Mouse (Mus musculus) kidney, postnatal 4 days (tissue): ENCODE data around the gene Atmin.

Source experiments
- DNase-seq, 2 experiments: peaks; one replicate each; pipeline ENCODE4 v3.0.0; 2021; ENCODE audit warnings: mixed read lengths in 2 of 2

Atmin gene

GRCm38 (mm10) chr8:116951778-116952177 lies 8.6 kb downstream of the Atmin start:
- DNase-seq = no peak

GRCm38 (mm10) chr8:116952428-116952827 lies 9.2 kb downstream of the Atmin start:
- DNase-seq = no peak

GRCm38 (mm10) chr8:116954415-116954814 lies 11.2 kb downstream of the Atmin start:
- DNase-seq = no peak

GRCm38 (mm10) chr8:116969531-116969930 lies 26.3 kb downstream of the Atmin start:
- no peak for DNase-seq

GRCm38 (mm10) chr8:116975066-116975465 lies 31.9 kb downstream of the Atmin start:
- no peak for DNase-seq

- DNase-seq = peak in 1 of 2 experiments; percentile 46
Observed at GRCm38 (mm10) chr8:116975606-116976005, 32.4 kb downstream of the Atmin start.

GRCm38 (mm10) chr8:116978052-116978451 lies 34.9 kb downstream of the Atmin start:
- DNase-seq = no peak

GRCm38 (mm10) chr8:116978631-116979256 lies 35.6 kb downstream of the Atmin start, which contains the start of gene 1700030J22Rik:
TSS of gene 1700030J22Rik (minus strand) at chr8:116978959.
- peak; percentile 99 for DNase-seq

- DNase-seq = peak; percentile 71 to 81
Observed at GRCm38 (mm10) chr8:116980117-116980516, 36.9 kb downstream of the Atmin start.

- DNase-seq = no peak
Observed at GRCm38 (mm10) chr8:116989842-116990241, 46.6 kb downstream of the Atmin start.

GRCm38 (mm10) chr8:116991241-116991640 lies 48.0 kb downstream of the Atmin start:
- DNase-seq = no peak

- DNase-seq = peak; percentile 52 to 75
Observed at GRCm38 (mm10) chr8:116992176-116992971, 49.2 kb downstream of the Atmin start.

GRCm38 (mm10) chr8:116993095-116993867 lies 50.1 kb downstream of the Atmin start, which contains the start of gene Gcsh:
TSS of gene Gcsh (minus strand) at chr8:116993537.
- peak; percentile 99 to 100 for DNase-seq

GRCm38 (mm10) chr8:116994016-116994716 lies 51.0 kb downstream of the Atmin start:
- DNase-seq = no peak
